Mouse (Mus musculus) liver, adult (tissue): ENCODE results near the gene Irf2.
A peak's percentile ranks its signal among the peaks of the same experiment; 100 is the strongest.

Experiments
- GATA4 ChIP-seq: IDR thresholded peaks from 2 replicates; pipeline ENCODE4 v1.6.1; 2014; ENCODE audit warnings: mild to moderate bottlenecking, low read length; ENCODE audit not compliant: insufficient replicate concordance

The Irf2 gene

DNA sequence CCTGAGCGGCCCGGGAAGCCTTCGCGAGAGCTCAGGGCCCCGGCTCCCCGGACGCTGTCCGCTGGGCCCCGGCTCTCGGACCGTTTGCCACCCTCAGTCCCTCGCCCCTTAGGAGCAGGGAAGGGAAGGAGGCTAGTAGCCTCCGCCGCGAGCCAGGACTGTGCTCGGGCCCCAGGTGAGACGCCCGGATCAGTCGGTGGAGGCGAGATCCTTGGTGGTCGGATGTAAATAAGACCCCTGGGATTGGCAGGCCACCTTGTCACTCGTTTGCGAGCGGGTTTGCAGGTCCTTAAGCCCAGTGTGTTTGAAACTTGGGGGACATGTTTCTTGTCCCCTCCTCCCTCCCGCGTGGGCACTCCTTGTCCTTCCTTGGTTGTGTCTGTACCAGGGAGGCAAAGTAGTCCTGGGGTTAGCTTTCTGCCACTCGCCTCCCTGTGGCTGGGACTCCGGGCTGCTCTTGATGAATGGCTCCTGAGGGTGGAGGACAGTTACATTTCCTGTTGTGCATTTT is 1.8 kb downstream of the Irf2 start:
- TF ChIP-seq GATA4 = no peak

DNA sequence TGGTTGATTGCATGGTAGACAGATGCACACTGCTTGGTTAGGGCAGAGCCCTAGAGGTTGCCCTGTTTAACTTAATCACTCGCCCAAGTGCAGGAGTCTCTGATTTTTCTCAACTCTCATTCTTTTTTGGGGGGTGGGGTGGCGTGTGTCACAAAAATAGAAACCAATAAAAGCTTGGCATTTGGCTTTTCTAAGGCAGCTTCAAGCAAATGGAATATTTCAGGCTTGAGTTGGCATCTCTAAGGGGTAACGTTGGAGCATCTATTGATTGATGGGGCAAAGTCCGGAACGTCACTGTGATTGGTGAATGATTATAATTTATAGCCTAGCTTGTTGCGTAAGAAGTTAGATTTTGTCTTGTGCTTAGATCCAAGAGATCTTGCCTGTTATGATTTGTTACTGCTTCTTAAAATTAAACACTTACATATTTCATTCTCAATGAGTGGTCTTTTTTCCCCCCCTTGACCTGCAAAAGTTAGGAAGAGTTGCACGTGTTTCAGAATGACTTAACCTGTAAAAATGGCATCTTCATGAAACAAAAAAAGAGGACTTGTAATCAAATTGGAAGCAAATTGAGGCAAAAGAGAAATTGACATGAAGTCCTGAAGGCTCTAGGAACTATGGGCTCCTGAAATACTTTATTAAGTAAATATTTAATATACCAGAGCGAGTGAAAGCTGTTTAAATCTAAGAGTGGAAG is 2.6 kb downstream of the Irf2 start:
- no peak for TF ChIP-seq GATA4

DNA sequence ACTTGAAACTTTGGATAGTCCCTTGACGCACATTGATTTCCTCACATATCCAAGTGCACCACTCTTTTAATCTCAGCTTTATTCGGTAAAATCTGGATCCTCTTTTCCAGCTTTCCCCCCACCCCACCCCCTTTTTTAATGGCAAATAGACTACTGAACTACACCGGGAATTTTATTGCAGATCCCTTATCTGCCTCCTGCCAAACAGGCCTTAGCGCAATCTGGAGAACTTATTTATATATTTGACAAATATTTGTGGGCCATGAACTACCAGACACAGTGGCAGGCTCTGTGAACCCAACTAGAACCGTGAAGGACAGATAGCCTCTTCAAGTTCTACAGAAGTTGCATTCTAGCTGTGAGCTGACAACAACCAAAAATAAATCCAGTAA is 3.2 kb downstream of the Irf2 start:
- TF ChIP-seq GATA4 = peak; percentile 77; the same call in 1 of the 2 replicates

DNA sequence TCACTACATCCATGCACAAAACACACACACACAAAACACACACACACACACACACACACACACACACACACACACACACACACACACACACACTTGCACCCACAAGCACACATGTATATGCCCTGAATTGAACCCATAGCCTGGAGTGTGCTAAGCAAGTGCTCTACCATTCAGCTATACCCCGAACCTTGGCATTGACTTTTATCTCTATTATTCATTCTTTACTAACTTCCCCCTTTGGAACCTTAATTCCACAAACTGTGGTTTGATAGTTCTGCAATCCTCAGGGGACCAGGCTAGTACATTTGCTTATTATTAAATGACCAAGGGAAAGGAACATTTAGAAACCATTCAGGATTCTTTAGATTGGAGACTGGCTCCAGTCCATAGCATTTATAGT is 5.9 kb downstream of the Irf2 start:
- no peak for TF ChIP-seq GATA4

GRCm38 (mm10) chr8:46747311-46747980 is 7.9 kb downstream of the Irf2 start:
- TF ChIP-seq GATA4 = no peak

DNA sequence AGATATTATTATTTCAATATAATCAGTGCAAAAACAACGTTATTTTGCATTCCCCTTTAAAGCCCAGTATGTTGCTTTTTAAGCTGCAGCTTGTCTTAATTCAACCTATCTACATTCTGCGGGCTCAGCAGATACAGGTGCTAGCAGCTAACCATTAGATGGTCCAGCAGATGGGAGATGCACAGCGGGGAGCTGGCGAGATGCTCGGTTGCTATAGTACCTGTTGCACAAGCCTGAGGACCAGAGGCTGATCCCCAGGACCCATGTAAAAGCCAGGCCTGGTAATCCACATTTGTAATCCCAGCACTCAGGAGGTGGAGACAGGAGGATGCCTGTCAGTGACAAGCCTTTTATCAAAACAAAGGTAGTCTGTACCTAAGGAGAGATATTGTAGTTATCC is 10.5 kb downstream of the Irf2 start:
- TF ChIP-seq GATA4 = no peak

GRCm38 (mm10) chr8:46750566-46750965 is 11.0 kb downstream of the Irf2 start:
- TF ChIP-seq GATA4 = no peak

- TF ChIP-seq GATA4 = no peak
These were observed 11.6 kb downstream of the Irf2 start for GRCm38 (mm10) chr8:46751151-46751550.

DNA sequence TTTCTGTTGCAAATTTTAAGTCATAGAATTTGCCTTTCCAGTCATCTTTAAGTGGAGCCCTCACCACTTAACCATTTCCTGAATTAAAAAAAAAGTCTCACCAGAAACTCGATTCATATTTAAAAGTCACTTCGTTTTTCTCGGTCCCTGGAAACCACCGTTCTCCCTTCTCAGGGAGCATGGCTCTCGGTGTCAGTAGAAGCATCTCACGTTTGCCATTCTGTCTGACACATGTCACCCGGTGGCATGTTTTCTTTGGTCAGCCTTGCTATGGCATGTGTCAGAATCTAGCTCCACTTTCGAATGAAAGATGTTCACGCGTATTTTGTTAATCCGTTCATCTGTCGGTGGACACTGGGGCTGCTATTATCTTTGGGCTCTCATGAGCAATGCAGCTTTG is 13.5 kb downstream of the Irf2 start:
- no peak for TF ChIP-seq GATA4

- TF ChIP-seq GATA4 = no peak
These were observed 14.8 kb downstream of the Irf2 start for GRCm38 (mm10) chr8:46754355-46754754.

DNA sequence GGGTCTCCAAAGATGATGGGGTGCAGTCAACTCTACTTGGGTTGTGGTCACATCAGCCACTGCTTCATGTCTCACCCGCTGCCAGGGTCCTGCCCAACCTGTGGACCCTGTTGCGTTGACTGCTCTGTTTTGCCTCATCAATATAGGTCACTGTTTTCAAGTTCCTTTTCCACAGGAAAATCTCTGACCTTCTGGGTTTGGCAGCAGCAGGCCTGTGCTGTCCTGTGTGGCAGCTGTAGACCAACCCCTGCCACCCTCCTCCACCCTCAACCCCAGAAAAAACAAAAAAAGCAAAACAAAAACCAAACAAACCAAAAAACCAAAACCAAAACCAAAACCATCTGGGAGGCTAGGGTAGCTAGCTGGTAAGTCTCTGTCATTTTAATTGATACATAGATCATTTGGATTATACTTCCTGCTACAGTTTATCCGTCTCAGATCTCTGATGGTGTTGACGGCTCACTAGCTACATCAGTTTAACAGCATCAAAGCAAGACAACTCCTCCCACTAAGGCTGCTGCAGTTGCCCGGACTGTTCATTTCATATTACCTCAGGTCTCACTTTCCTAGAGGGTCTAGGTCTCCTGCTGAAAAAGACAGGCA is 16.3 kb downstream of the Irf2 start:
- TF ChIP-seq GATA4 = no peak

- no peak for TF ChIP-seq GATA4
These were observed 18.1 kb downstream of the Irf2 start for GRCm38 (mm10) chr8:46757613-46758012.

DNA sequence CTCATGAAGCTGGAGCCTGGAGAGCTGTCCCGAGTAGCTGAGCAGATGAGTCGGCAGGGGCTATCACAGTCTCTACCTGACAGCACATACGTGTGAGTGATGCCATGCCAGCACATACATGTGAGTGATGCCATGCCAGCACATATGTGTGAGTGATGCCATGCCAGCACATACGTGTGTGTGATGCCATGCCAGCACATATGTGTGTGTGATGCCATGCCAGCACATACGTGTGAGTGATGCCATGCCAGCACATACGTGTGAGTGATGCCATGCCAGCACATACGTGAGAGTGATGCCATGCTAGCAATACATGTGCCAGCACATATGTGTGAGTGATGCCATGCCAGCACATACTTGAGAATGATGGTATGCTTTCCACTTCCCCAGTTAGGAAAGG is 18.6 kb downstream of the Irf2 start:
- no peak for TF ChIP-seq GATA4

GRCm38 (mm10) chr8:46758676-46759075 is 19.1 kb downstream of the Irf2 start:
- TF ChIP-seq GATA4 = no peak

- TF ChIP-seq GATA4 = no peak
These were observed 20.0 kb downstream of the Irf2 start for GRCm38 (mm10) chr8:46759562-46759961.

- TF ChIP-seq GATA4 = no peak
These were observed 21.2 kb downstream of the Irf2 start for GRCm38 (mm10) chr8:46760701-46761100.
